In the genomic region with DNA sequence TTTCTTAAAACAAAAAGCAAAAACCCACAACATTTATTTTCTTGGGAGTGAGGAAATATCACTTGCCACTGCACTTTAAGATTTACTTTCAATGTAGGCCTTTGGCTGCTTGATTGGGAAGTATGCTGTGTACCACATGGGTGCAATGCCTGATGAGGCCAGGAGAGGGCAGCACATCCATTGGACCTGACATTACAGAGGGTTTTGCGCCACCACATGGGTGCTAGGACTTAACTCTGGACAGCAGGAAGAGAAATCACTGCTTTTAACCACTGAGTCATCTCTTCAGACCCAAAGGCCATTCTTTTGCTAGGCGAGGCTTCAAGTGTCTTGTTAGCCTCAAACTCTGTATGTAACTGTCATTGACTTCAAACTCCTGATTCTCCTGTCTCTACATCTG, we compare ENCODE assay signal across 9 mouse cellular contexts. TPM values are rescaled to one million over a fixed set of nuclear protein-coding genes. Genes with fewer than 3 reads are reported as not detected.
DNase-seq lines count a peak whose midpoint lies in the region; ATAC-seq lines count a peak whose summit lies in the region.
"Had no signal": no experiment of that assay in that cellular context is flagged by ENCODE, and none has a peak within 500 bp of the region (broad histone marks: within the 10 kb centered on the region; RNA-seq: fewer than 3 reads in every experiment).

No protein-coding gene starts in this region.

- H3K4me3 ChIP-seq in embryonic facial prominence, embryonic 11.5 days (ENCODE audit: low read depth, low read length): no peak overlapping the region
- H3K4me3 ChIP-seq: stomach, embryonic 15.5 days had no signal

- ATAC-seq in embryonic facial prominence, embryonic 11.5 days (replicated peaks; ENCODE audit: insufficient number of reproducible peaks, low FRiP score, low TSS enrichment, low read depth): no peak

- WGBS in embryonic facial prominence, embryonic 11.5 days: 42% methylated on average over 2 of the region's 2 CpGs

- no peaks in the 10 kb centered on the region for H3K9me3 ChIP-seq in embryonic facial prominence, embryonic 11.5 days (replicated peaks; ENCODE audit: control insufficient read depth, low read length)
- H3K9me3 ChIP-seq: stomach, embryonic 15.5 days had no signal

- no peaks in the 10 kb centered on the region for H3K27me3 ChIP-seq in embryonic facial prominence, embryonic 11.5 days (ENCODE audit: control insufficient read depth, insufficient read depth, low read length)
- H3K27me3 ChIP-seq: stomach, embryonic 15.5 days had no signal

- no peak overlapping the region for H3K27ac ChIP-seq in embryonic facial prominence, embryonic 11.5 days (replicated peaks; ENCODE audit: low read depth, low read length)
- H3K27ac ChIP-seq: stomach, embryonic 15.5 days had no signal

- H3K9ac ChIP-seq in embryonic facial prominence, embryonic 11.5 days (replicated peaks; ENCODE audit: low read length): no peak overlapping the region
- H3K9ac ChIP-seq: stomach, embryonic 15.5 days had no signal

- peak; percentile 33 to 42 for DNase-seq in cerebellum, postnatal 36 days
- no peak for DNase-seq in cerebellum, adult 11-12 months
- peak; percentile 46 for DNase-seq in urinary bladder, postnatal 14 days (ENCODE audit: low spot score)
- no peak for DNase-seq in urinary bladder, adult 18-20 months (ENCODE audit: low spot score in 2 of 2)
- peak; percentile 57 for DNase-seq in embryonic facial prominence, embryonic 11.5 days (ENCODE audit: low spot score)
- DNase-seq in lung, postnatal 25 days (ENCODE audit: low spot score): peak; percentile 37
- peak; percentile 62 for DNase-seq in thymus, postnatal 0 days (ENCODE audit: low spot score)
- no peak for DNase-seq in frontal cortex, adult 2 months (ENCODE audit: extremely low spot score in 1 of 2, low spot score in 1 of 2)

- H3K4me2 ChIP-seq in embryonic facial prominence, embryonic 11.5 days (ENCODE audit: low read depth, low read length): no peak overlapping the region
- H3K4me2 ChIP-seq: stomach, embryonic 15.5 days had no signal

- H3K4me1 ChIP-seq in embryonic facial prominence, embryonic 11.5 days (ENCODE audit: control insufficient read depth, insufficient read depth, low read length): no peaks in the 10 kb centered on the region
- H3K4me1 ChIP-seq: stomach, embryonic 15.5 days had no signal

- no peaks in the 10 kb centered on the region for H3K36me3 ChIP-seq in embryonic facial prominence, embryonic 11.5 days (replicated peaks; ENCODE audit: control insufficient read depth, insufficient read depth, low read depth, low read length)
- H3K36me3 ChIP-seq: stomach, embryonic 15.5 days had no signal

RNA-seq across cellular contexts. Expression of gene Ip6k2, which starts 23.8 kb away (rescaled TPM):
- polyA plus RNA-seq in embryonic facial prominence, embryonic 11.5 days (2014; fragmentation: Nextera tagmentation; extraction: Ambion mirVana): 113 and 118 TPM in 2 replicates
- polyA plus RNA-seq in thymus, postnatal 0 days (2015; fragmentation: Nextera tagmentation; extraction: Ambion mirVana): 40.9 and 49.8 TPM in 2 replicates
- 204 and 217 TPM in 2 replicates for polyA plus RNA-seq in frontal cortex, adult 2 months (2012; rRNA removed)

RNA-seq across cellular contexts. Expression of gene Nckipsd, which starts 48.4 kb away (rescaled TPM):
- polyA plus RNA-seq in embryonic facial prominence, embryonic 11.5 days (2014; fragmentation: Nextera tagmentation; extraction: Ambion mirVana): 9.1 and 12.1 TPM in 2 replicates
- 5.7 and 6.4 TPM in 2 replicates for polyA plus RNA-seq in thymus, postnatal 0 days (2015; fragmentation: Nextera tagmentation; extraction: Ambion mirVana)
- polyA plus RNA-seq in frontal cortex, adult 2 months (2012; rRNA removed): 55.5 and 58.8 TPM in 2 replicates

Comparison
In these comparisons a context has a peak if more than half of its experiments do, and no peak if none do; other contexts are left out.
1. DNase-seq: peak in cerebellum, postnatal 36 days (2 of 2), urinary bladder, postnatal 14 days (single experiment), embryonic facial prominence, embryonic 11.5 days (single experiment), lung, postnatal 25 days (single experiment) and thymus, postnatal 0 days (single experiment); none in cerebellum, adult 11-12 months (single experiment), urinary bladder, adult 18-20 months (0 of 2) and frontal cortex, adult 2 months (0 of 2).